Mouse (Mus musculus) forebrain, embryonic 14.5 days (tissue): ENCODE measurements around the gene Hnrnpab. TPM values are rescaled to one million over a fixed set of nuclear protein-coding genes. Genes with fewer than 3 reads are reported as not detected.
A peak's percentile ranks its signal among the peaks of the same experiment; 100 is the strongest.

Source experiments
- ATAC-seq: fragments of 200-750 bp; cut with Nextera tagmentation; 2 replicates; pipeline ENCODE4 v1.8.0; 2017; ENCODE audit warnings: mild to moderate bottlenecking, moderate library complexity
- DNase-seq: peaks from one replicate; pipeline ENCODE4 v3.0.0-alpha.2; 2015; ENCODE audit warnings: low spot score
- H3K27ac ChIP-seq: fragments of 300-500 bp; sonication (generic); 2 replicates; pipeline ENCODE4 v1.5.1; 2014; ENCODE audit warnings: low read depth, mild to moderate bottlenecking, control low read depth, low read length, moderate library complexity
- H3K27me3 ChIP-seq: fragments of 300-500 bp; sonication (generic); replicated peaks from 2 replicates; pipeline ENCODE4 v1.6.1; 2014; ENCODE audit warnings: low read length, control low read depth, mixed read lengths; ENCODE audit not compliant: control insufficient read depth, insufficient read depth
- H3K36me3 ChIP-seq: fragments of 300-500 bp; sonication (generic); 2 replicates; pipeline ENCODE4 v1.6.1; 2014; ENCODE audit warnings: low read length, control low read depth; ENCODE audit not compliant: control insufficient read depth, insufficient read depth
- H3K4me1 ChIP-seq: fragments of 300-500 bp; sonication (generic); 2 replicates; pipeline ENCODE4 v1.6.1; 2014; ENCODE audit warnings: antibody characterized with exemption, low read length, control low read depth; ENCODE audit not compliant: control insufficient read depth, insufficient read depth
- H3K4me2 ChIP-seq: fragments of 300-500 bp; sonication (generic); 2 replicates; pipeline ENCODE4 v1.6.1; 2014; ENCODE audit warnings: mild to moderate bottlenecking, control low read depth, low read length
- H3K4me3 ChIP-seq: fragments of 300-500 bp; sonication (generic); 2 replicates; pipeline ENCODE4 v1.5.1; 2014; ENCODE audit warnings: low read depth, low read length, control low read depth
- H3K9ac ChIP-seq: fragments of 300-500 bp; sonication (generic); 2 replicates; pipeline ENCODE4 v1.6.1; 2014; ENCODE audit warnings: mild to moderate bottlenecking, low read length, control low read depth, moderate library complexity
- H3K9me3 ChIP-seq: fragments of 300-500 bp; sonication (generic); replicated peaks from 2 replicates; pipeline ENCODE4 v1.6.1; 2016; ENCODE audit warnings: low read length, control low read depth, mixed read lengths; ENCODE audit not compliant: control insufficient read depth
- WGBS: fragments of 180-500 bp; shearing (Covaris S2); extraction: QIAGEN DNeasy Blood & Tissue Kit; methylation state at CpG from one replicate; pipeline ENCODE4 v1.1.7; 2014; 5-methylcytosine and 5-hydroxymethylcytosine counted together
- polyA plus RNA-seq: library from polyadenylated mRNA; unstranded; fragments of >200 nt; fragmentation: Nextera tagmentation; extraction: Ambion mirVana; gene quantifications from 2 replicates; pipeline ENCODE4 v1.2.1, GENCODE M21; 2014

Gene Hnrnpab
- polyA plus RNA-seq, 1 experiment from 2014 or later, result 644 TPM

- no peak for ATAC-seq
- Histone ChIP-seq H3K27me3 (no peaks in the 10 kb centered on the region), H3K36me3 (no peaks in the 10 kb centered on the region), H3K4me3 (no peak overlapping the region), H3K9ac (no peak overlapping the region), H3K9me3 (no peaks in the 10 kb centered on the region), H3K4me1 (no peaks in the 10 kb centered on the region), H3K27ac (no peak overlapping the region; the same call in 1 of the 2 replicates), H3K4me2 (no peak overlapping the region)
- DNase-seq, result no peak
- 74% methylated on average over 4 of the region's 4 CpGs for WGBS
Observed at GRCm38 (mm10) chr11:51576454-51576853, 30.2 kb downstream of the Hnrnpab start.

GRCm38 (mm10) chr11:51568801-51569200, 37.8 kb downstream of the Hnrnpab start:
- Histone ChIP-seq H3K4me1 (no peaks in the 10 kb centered on the region), H3K9ac (no peak overlapping the region)
- WGBS, result 91% methylated on average over 4 of the region's 4 CpGs

DNA sequence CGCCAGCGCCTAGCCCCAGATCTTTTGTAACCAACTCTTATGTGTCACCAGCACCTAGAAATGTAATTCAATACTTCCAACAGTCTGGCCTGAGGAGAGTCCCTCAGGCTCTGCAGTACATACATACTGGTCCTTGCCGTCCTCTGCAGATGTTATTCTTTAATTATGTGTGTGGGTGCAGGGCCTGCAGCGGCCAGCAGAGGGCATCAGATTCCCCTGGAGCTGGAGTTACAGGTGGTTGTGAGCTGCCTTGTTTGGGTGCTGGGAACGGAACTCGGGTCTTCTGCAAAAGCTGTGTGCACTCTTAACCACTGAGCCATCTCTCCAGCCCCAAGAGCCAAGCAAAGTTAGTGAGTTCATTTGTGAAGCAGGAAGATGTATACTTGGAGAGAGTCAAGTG, 40.7 kb downstream of the Hnrnpab start:
- WGBS, result 91% methylated on average over 6 of the region's 6 CpGs
- Histone ChIP-seq H3K4me3 (no peak overlapping the region), H3K36me3 (no peaks in the 10 kb centered on the region), H3K9me3 (no peaks in the 10 kb centered on the region), H3K27me3 (no peaks in the 10 kb centered on the region), H3K9ac (no peak overlapping the region), H3K4me1 (no peaks in the 10 kb centered on the region), H3K4me2 (no peak overlapping the region), H3K27ac (no peak overlapping the region)
- ATAC-seq (no peak), DNase-seq (no peak)

More at GRCm38 (mm10) chr11:51568801-51569200, 37.8 kb downstream of the Hnrnpab start:
- no peak overlapping the region for H3K4me2 ChIP-seq
- H3K36me3 ChIP-seq, result no peaks in the 10 kb centered on the region
- no peak overlapping the region for H3K27ac ChIP-seq
- H3K27me3 ChIP-seq, result no peaks in the 10 kb centered on the region
- H3K9me3 ChIP-seq, result no peaks in the 10 kb centered on the region
- no peak overlapping the region for H3K4me3 ChIP-seq
- DNase-seq (no peak), ATAC-seq (no peak)

- Histone ChIP-seq H3K4me2 (no peak overlapping the region), H3K27ac (no peak overlapping the region), H3K9me3 (no peaks in the 10 kb centered on the region), H3K9ac (no peak overlapping the region), H3K27me3 (no peaks in the 10 kb centered on the region), H3K36me3 (no peaks in the 10 kb centered on the region), H3K4me3 (no peak overlapping the region), H3K4me1 (no peaks in the 10 kb centered on the region)
- no peak for DNase-seq
- WGBS, result 25% methylated on average over 3 of the region's 3 CpGs
- ATAC-seq, result no peak
Observed at GRCm38 (mm10) chr11:51565062-51565461, 41.6 kb downstream of the Hnrnpab start.

DNA sequence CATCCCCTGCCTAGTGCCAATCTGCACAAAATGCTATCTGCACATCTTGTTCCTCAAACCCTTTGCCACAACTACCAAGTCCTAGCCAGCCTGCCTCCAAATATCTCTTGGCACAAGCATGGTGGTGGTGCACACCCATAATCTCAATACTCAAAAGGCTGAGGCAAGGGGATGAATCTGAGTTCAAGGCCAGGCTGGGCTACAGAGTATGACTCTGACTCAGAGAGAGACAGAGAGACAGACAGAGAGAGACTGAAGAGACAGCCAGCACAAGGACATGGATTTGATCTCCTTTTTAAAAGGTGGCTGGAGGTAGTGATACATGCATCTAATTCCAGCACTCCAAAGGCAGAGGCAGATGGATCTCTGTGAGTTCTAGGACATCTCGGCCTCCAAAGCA, 43.4 kb downstream of the Hnrnpab start:
- Histone ChIP-seq H3K4me1 (no peaks in the 10 kb centered on the region), H3K27me3 (no peaks in the 10 kb centered on the region), H3K4me2 (no peak overlapping the region), H3K36me3 (no peaks in the 10 kb centered on the region), H3K4me3 (no peak overlapping the region), H3K9ac (no peak overlapping the region), H3K27ac (no peak overlapping the region), H3K9me3 (no peaks in the 10 kb centered on the region)
- no peak for ATAC-seq
- WGBS, result 96% methylated on average over 1 of the region's 1 CpGs
- no peak for DNase-seq

- 72% methylated on average over 2 of the region's 2 CpGs for WGBS
- H3K4me1 ChIP-seq, result no peaks in the 10 kb centered on the region
- H3K27ac ChIP-seq, result no peak overlapping the region
- DNase-seq (no peak), ATAC-seq (no peak)
- H3K4me2 ChIP-seq, result no peak overlapping the region
- H3K27me3 ChIP-seq, result no peaks in the 10 kb centered on the region
- H3K9me3 ChIP-seq, result no peaks in the 10 kb centered on the region
- H3K36me3 ChIP-seq, result no peaks in the 10 kb centered on the region
- H3K4me3 ChIP-seq, result no peak overlapping the region
- no peak overlapping the region for H3K9ac ChIP-seq
Observed at GRCm38 (mm10) chr11:51555066-51555465, 51.6 kb downstream of the Hnrnpab start.

GRCm38 (mm10) chr11:51554590-51554989, 52.1 kb downstream of the Hnrnpab start:
- H3K4me3 ChIP-seq, result no peak overlapping the region
- no peak for ATAC-seq
- no peak overlapping the region for H3K4me2 ChIP-seq
- WGBS, result 72% methylated on average over 9 of the region's 10 CpGs
- no peak overlapping the region for H3K27ac ChIP-seq
- no peaks in the 10 kb centered on the region for H3K27me3 ChIP-seq
- H3K9me3 ChIP-seq, result no peaks in the 10 kb centered on the region
- no peak overlapping the region for H3K9ac ChIP-seq
- H3K36me3 ChIP-seq, result no peaks in the 10 kb centered on the region
- DNase-seq, result peak; percentile 38
- H3K4me1 ChIP-seq, result no peaks in the 10 kb centered on the region

GRCm38 (mm10) chr11:51552091-51552490, 54.6 kb downstream of the Hnrnpab start:
- Histone ChIP-seq H3K27ac (no peak overlapping the region), H3K4me1 (no peaks in the 10 kb centered on the region), H3K9me3 (no peaks in the 10 kb centered on the region), H3K9ac (no peak overlapping the region), H3K4me2 (no peak overlapping the region), H3K4me3 (no peak overlapping the region), H3K36me3 (no peaks in the 10 kb centered on the region), H3K27me3 (no peaks in the 10 kb centered on the region)
- 73% methylated on average over 3 of the region's 3 CpGs for WGBS
- no peak for ATAC-seq
- no peak for DNase-seq

- peak; percentile 38 for DNase-seq
- no peak overlapping the region for H3K27ac ChIP-seq
- H3K9ac ChIP-seq, result no peak overlapping the region
- H3K27me3 ChIP-seq, result no peaks in the 10 kb centered on the region
- WGBS, result 58% methylated on average over 5 of the region's 5 CpGs
- H3K9me3 ChIP-seq, result no peaks in the 10 kb centered on the region
- no peak for ATAC-seq
- no peak overlapping the region for H3K4me2 ChIP-seq
- no peaks in the 10 kb centered on the region for H3K36me3 ChIP-seq
- H3K4me1 ChIP-seq, result no peaks in the 10 kb centered on the region
- H3K4me3 ChIP-seq, result no peak overlapping the region
Observed at GRCm38 (mm10) chr11:51551253-51551652, 55.4 kb downstream of the Hnrnpab start.
